Mouse (Mus musculus) E14TG2a.4 (cell line): ENCODE results near the gene Zfyve28.

ENCODE experiments used
- CTCF ChIP-seq: conservative IDR thresholded peaks from 2 replicates; pipeline ENCODE4 v1.5.1; 2014; ENCODE audit warnings: low read length
- NANOG ChIP-seq: IDR thresholded peaks from 2 replicates; pipeline ENCODE4 v1.6.1; 2014; ENCODE audit warnings: borderline replicate concordance, low read length, mixed read lengths
- POU5F1 ChIP-seq: IDR thresholded peaks from 2 replicates; pipeline ENCODE4 v1.6.1; 2014; ENCODE audit warnings: low read length, borderline replicate concordance

DNA sequence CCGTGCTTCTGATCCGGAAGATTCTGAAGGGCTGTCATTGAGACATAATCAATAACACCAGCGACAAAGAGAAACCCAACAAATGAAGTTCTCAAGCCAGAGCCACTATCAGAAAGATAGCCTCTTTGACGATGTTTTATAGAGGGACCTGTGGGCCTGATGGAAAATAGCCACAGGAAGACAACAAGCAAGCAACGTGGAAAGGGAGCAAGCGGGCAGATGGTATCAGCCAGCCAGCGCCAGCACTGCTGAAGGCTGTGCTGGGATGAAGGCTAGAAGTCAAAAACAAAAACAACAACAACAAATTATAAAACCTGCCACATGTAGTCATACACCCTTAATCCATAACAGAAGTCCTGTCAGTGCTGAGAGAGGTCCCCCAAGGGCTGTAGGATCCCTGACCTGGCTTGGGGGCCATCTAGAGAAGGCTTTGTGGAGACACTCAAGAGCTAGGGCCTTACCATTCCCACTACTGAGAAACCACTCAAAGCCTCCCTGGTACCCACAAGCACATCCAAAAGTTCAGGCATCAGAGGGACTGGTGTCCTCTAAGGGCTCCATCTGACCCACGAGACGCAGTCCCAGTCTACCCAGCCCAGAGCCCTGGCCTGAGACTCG is 13.5 kb downstream of the Zfyve28 start:
- TF ChIP-seq NANOG (no peak), CTCF (no peak), POU5F1 (no peak)
